Mouse (Mus musculus) olfactory bulb, adult 2 months (tissue): ENCODE measurements around the gene Morc3.

Source experiments
- CTCF ChIP-seq: fragments of 200-500 bp; IDR thresholded peaks from 2 replicates; pipeline ENCODE4 v1.5.1; 2012; ENCODE audit warnings: low read depth, mild to moderate bottlenecking, low read length, moderate library complexity; ENCODE audit not compliant: insufficient read depth
- POLR2A ChIP-seq: fragments of 200-500 bp; IDR thresholded peaks from 2 replicates; pipeline ENCODE4 v1.6.1; 2012; ENCODE audit warnings: mild to moderate bottlenecking, low read depth, low read length, moderate library complexity; ENCODE audit not compliant: insufficient read depth

- no peak for TF ChIP-seq CTCF
- no peak for TF ChIP-seq POLR2A
Observed at GRCm38 (mm10) chr16:93795391-93795790, 36.5 kb upstream of the Morc3 start.
